Mouse (Mus musculus): ENCODE measurements around the gene Rgs5. TPM values are rescaled to one million over a fixed set of nuclear protein-coding genes. Genes with fewer than 3 reads are reported as not detected.

Gene Rgs5
- total and polyA plus RNA-seq, 2 experiments from 2014 or later = 15.6 to 40.6 TPM

DNA sequence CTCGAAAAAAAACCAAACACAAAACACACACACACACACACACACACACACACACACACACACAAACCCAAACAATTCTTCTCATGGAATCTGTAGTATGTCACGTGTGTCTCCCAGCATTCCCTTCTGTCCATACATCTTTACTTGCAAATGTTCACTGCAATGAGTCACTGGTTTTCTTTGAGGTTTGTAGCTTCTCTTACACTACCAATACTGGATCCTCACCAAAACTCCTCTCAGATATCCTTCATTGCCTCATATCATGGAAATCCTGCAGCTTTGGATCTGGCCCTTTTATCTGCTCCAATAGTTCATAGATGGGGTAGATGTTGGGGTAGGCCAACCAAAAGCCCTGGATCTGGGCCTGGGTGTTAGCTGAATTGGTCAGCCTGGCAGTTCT lies 66.5 kb downstream of the Rgs5 start:
- ATAC-seq = no peak
- H3K4me3 ChIP-seq (ENCODE audit: low read length) = no peak overlapping the region

GRCm38 (mm10) chr1:169726319-169726718 lies 71.0 kb downstream of the Rgs5 start:
- TF ChIP-seq CTCF (IDR thresholded peaks at IDR 0.05; ENCODE audit: low read depth) = no peak
- DNase-seq (ENCODE audit: low spot score) = no peak
- no peak overlapping the region for H3K4me3 ChIP-seq (ENCODE audit: low read length)
- no peaks in the 10 kb centered on the region for H3K4me1 ChIP-seq (ENCODE audit: insufficient read depth, low read length)
- H3K9me3 ChIP-seq (ENCODE audit: low read length) = no peaks in the 10 kb centered on the region
- no peak overlapping the region for H3K9ac ChIP-seq (replicated peaks; ENCODE audit: low read length)
- H3K27ac ChIP-seq = no peak overlapping the region
- H3K36me3 ChIP-seq (ENCODE audit: insufficient read depth, low read length) = no peaks in the 10 kb centered on the region
- no peak overlapping the region for H3K4me2 ChIP-seq (ENCODE audit: low read depth, low read length)
- ATAC-seq = no peak
- WGBS = 70% methylated on average over 3 of the region's 3 CpGs
- no peaks in the 10 kb centered on the region for H3K27me3 ChIP-seq (ENCODE audit: insufficient read depth, low read length)

More for the DNA sequence above, 66.5 kb downstream of the Rgs5 start:
- no peak overlapping the region for H3K27ac ChIP-seq
- no peaks in the 10 kb centered on the region for H3K9me3 ChIP-seq (ENCODE audit: low read length)
- no peaks in the 10 kb centered on the region for H3K36me3 ChIP-seq (ENCODE audit: insufficient read depth, low read length)
- no peak overlapping the region for H3K4me2 ChIP-seq (ENCODE audit: low read depth, low read length)
- WGBS = 81% methylated on average over 2 of the region's 2 CpGs
- TF ChIP-seq CTCF (IDR thresholded peaks at IDR 0.05; ENCODE audit: low read depth) = no peak
- DNase-seq (ENCODE audit: low spot score) = no peak
- no peaks in the 10 kb centered on the region for H3K4me1 ChIP-seq (ENCODE audit: insufficient read depth, low read length)
- no peaks in the 10 kb centered on the region for H3K27me3 ChIP-seq (ENCODE audit: insufficient read depth, low read length)
- no peak overlapping the region for H3K9ac ChIP-seq (replicated peaks; ENCODE audit: low read length)

GRCm38 (mm10) chr1:169730599-169731100 lies 75.3 kb downstream of the Rgs5 start:
- no peaks in the 10 kb centered on the region for H3K27me3 ChIP-seq (ENCODE audit: insufficient read depth, low read length)
- no peaks in the 10 kb centered on the region for H3K36me3 ChIP-seq (ENCODE audit: insufficient read depth, low read length)
- H3K4me2 ChIP-seq (ENCODE audit: low read depth, low read length) = no peak overlapping the region
- ATAC-seq = no peak
- DNase-seq (ENCODE audit: low spot score) = no peak
- H3K4me3 ChIP-seq (ENCODE audit: low read length) = no peak overlapping the region
- 43% methylated on average over 7 of the region's 7 CpGs for WGBS
- no peak for TF ChIP-seq CTCF (IDR thresholded peaks at IDR 0.05; ENCODE audit: low read depth)
- H3K9ac ChIP-seq (replicated peaks; ENCODE audit: low read length) = no peak overlapping the region
- no peaks in the 10 kb centered on the region for H3K9me3 ChIP-seq (ENCODE audit: low read length)
- H3K27ac ChIP-seq = no peak overlapping the region
- no peaks in the 10 kb centered on the region for H3K4me1 ChIP-seq (ENCODE audit: insufficient read depth, low read length)

GRCm38 (mm10) chr1:169736139-169736538 lies 80.8 kb downstream of the Rgs5 start:
- H3K4me3 ChIP-seq (ENCODE audit: low read length) = no peak overlapping the region
- H3K9me3 ChIP-seq (ENCODE audit: low read length) = no peaks in the 10 kb centered on the region
- no peaks in the 10 kb centered on the region for H3K36me3 ChIP-seq (ENCODE audit: insufficient read depth, low read length)
- no peak overlapping the region for H3K4me2 ChIP-seq (ENCODE audit: low read depth, low read length)
- no peaks in the 10 kb centered on the region for H3K27me3 ChIP-seq (ENCODE audit: insufficient read depth, low read length)
- no peak for TF ChIP-seq CTCF (IDR thresholded peaks at IDR 0.05; ENCODE audit: low read depth)
- ATAC-seq = no peak
- H3K27ac ChIP-seq = no peak overlapping the region
- H3K9ac ChIP-seq (replicated peaks; ENCODE audit: low read length) = no peak overlapping the region
- H3K4me1 ChIP-seq (ENCODE audit: insufficient read depth, low read length) = no peaks in the 10 kb centered on the region
- no peak for DNase-seq (ENCODE audit: low spot score)
- 86% methylated on average over 6 of the region's 6 CpGs for whole genome bisulfite sequencing

DNA sequence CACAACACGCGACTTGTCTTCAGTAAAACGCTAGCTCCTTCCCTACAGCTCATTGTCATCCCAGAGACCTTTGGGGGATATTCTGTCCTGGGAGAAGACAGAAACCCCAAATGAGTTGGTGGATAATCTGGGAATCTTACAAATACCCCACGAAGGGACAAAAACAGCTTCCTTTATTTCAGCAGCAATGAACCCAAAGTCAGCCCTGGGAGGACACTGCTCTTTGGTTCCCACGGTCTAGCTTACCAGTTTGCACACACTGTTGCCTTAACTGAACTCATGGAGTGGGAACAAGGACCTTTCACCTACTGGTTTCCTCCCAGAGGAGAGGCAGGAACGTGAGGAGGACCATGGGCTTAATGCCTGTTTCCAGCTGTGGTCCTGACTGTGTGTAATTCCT lies 81.9 kb downstream of the Rgs5 start:
- ATAC-seq (no peak), DNase-seq (ENCODE audit: low spot score) (no peak)
- 86% methylated on average over 6 of the region's 6 CpGs for WGBS
- H3K4me3 ChIP-seq (ENCODE audit: low read length) = no peak overlapping the region
- no peaks in the 10 kb centered on the region for H3K4me1 ChIP-seq (ENCODE audit: insufficient read depth, low read length)
- no peak for TF ChIP-seq CTCF (IDR thresholded peaks at IDR 0.05; ENCODE audit: low read depth)
- no peak overlapping the region for H3K4me2 ChIP-seq (ENCODE audit: low read depth, low read length)
- no peaks in the 10 kb centered on the region for H3K9me3 ChIP-seq (ENCODE audit: low read length)
- H3K36me3 ChIP-seq (ENCODE audit: insufficient read depth, low read length) = no peaks in the 10 kb centered on the region
- no peak overlapping the region for H3K9ac ChIP-seq (replicated peaks; ENCODE audit: low read length)
- H3K27me3 ChIP-seq (ENCODE audit: insufficient read depth, low read length) = no peaks in the 10 kb centered on the region
- no peak overlapping the region for H3K27ac ChIP-seq

- WGBS = 71% methylated on average over 5 of the region's 5 CpGs
- TF ChIP-seq CTCF (IDR thresholded peaks at IDR 0.05; ENCODE audit: low read depth) = no peak
- no peaks in the 10 kb centered on the region for H3K9me3 ChIP-seq (ENCODE audit: low read length)
- H3K27me3 ChIP-seq (ENCODE audit: insufficient read depth, low read length) = no peaks in the 10 kb centered on the region
- H3K36me3 ChIP-seq (ENCODE audit: insufficient read depth, low read length) = no peaks in the 10 kb centered on the region; the same call in 1 of the 2 replicates
- H3K4me1 ChIP-seq (ENCODE audit: insufficient read depth, low read length) = no peaks in the 10 kb centered on the region
- H3K27ac ChIP-seq = no peak overlapping the region
- DNase-seq (ENCODE audit: low spot score) (no peak), ATAC-seq (no peak)
- H3K9ac ChIP-seq (replicated peaks; ENCODE audit: low read length) = no peak overlapping the region
- H3K4me2 ChIP-seq (ENCODE audit: low read depth, low read length) = no peak overlapping the region
- H3K4me3 ChIP-seq (ENCODE audit: low read length) = no peak overlapping the region
These were observed 85.8 kb downstream of the Rgs5 start for GRCm38 (mm10) chr1:169741147-169741546.

Other genes with a start within 250 kb of the Rgs5 start
- 5.2 and 5.9 TPM in 2 replicates for gene Nuf2, start 124.0 kb upstream of the Rgs5 start, total RNA-seq (2014; rRNA removed)
- 13.0 and 15.8 TPM in 2 replicates for gene Nuf2, start 124.0 kb upstream of the Rgs5 start, polyA plus RNA-seq (2015; fragmentation: Nextera tagmentation; extraction: Ambion mirVana)
- 69.6 and 81.5 TPM in 2 replicates for gene Rgs4, start 92.1 kb downstream of the Rgs5 start, total RNA-seq (2014; rRNA removed)
- gene Rgs4, start 92.1 kb downstream of the Rgs5 start, polyA plus RNA-seq (2015; fragmentation: Nextera tagmentation; extraction: Ambion mirVana) = 99.5 and 100 TPM in 2 replicates